In genomic region chr11:74529803-74530202, GRCm38 (mm10) we compare ENCODE assay signal across 9 mouse cellular contexts.
DNase-seq lines count a peak whose midpoint lies in the region; ATAC-seq and TF ChIP-seq lines count a peak whose summit lies in the region.
"Had no signal": no experiment of that assay in that cellular context is flagged by ENCODE, and none has a peak within 500 bp of the region (broad histone marks: within the 10 kb centered on the region; RNA-seq: fewer than 3 reads in every experiment).

No protein-coding gene starts in this region.

- H3K36me3 ChIP-seq in forebrain, postnatal 0 days (ENCODE audit: insufficient read depth): no peaks in the 10 kb centered on the region
- H3K36me3 ChIP-seq in forebrain, embryonic 14.5 days (ENCODE audit: control insufficient read depth, insufficient read depth, low read length): no peaks in the 10 kb centered on the region
- H3K36me3 ChIP-seq in MEL (ENCODE audit: control insufficient read depth in 1 of 2, insufficient read depth in 2 of 2, low read length in 2 of 2): peaks cover 0 to 4% of the 10 kb centered on the region in 2 experiments; a peak in 1 of 4 replicates
- H3K36me3 ChIP-seq in liver, embryonic 14.5 days (replicated peaks; ENCODE audit: control insufficient read depth, insufficient read depth, low read depth): no peaks in the 10 kb centered on the region

- no peak overlapping the region for H3K27ac ChIP-seq in forebrain, postnatal 0 days (ENCODE audit: low read depth, low read length)
- no peak overlapping the region for H3K27ac ChIP-seq in forebrain, embryonic 14.5 days (ENCODE audit: low read depth, low read length)
- H3K27ac ChIP-seq in MEL (ENCODE audit: control insufficient read depth, low read depth, low read length): no peak overlapping the region
- H3K27ac ChIP-seq in liver, embryonic 14.5 days: no peak overlapping the region

- no peak overlapping the region for H3K4me2 ChIP-seq in forebrain, postnatal 0 days (ENCODE audit: low read depth)
- no peak overlapping the region for H3K4me2 ChIP-seq in forebrain, embryonic 14.5 days (ENCODE audit: low read length)
- H3K4me2 ChIP-seq in liver, embryonic 14.5 days (ENCODE audit: low read depth): no peak overlapping the region

- no peaks in the 10 kb centered on the region for H3K79me2 ChIP-seq in MEL (ENCODE audit: control insufficient read depth, insufficient read depth, low read length, poor library complexity)

- H3K27me3 ChIP-seq in forebrain, postnatal 0 days (ENCODE audit: insufficient read depth, low read length): no peaks in the 10 kb centered on the region; the same call in 1 of the 2 replicates
- no peaks in the 10 kb centered on the region for H3K27me3 ChIP-seq in forebrain, embryonic 14.5 days (replicated peaks; ENCODE audit: control insufficient read depth, insufficient read depth, low read length)
- H3K27me3 ChIP-seq in MEL (ENCODE audit: control insufficient read depth in 1 of 2, insufficient read depth in 2 of 2, low read length in 2 of 2): no peaks in the 10 kb centered on the region
- peaks cover 4% of the 10 kb centered on the region; the same call in 1 of the 2 replicates for H3K27me3 ChIP-seq in liver, embryonic 14.5 days (ENCODE audit: control insufficient read depth, insufficient read depth, low read length)

- 57% methylated on average over 4 of the region's 4 CpGs for WGBS in forebrain, postnatal 0 days
- WGBS in forebrain, embryonic 14.5 days: 54% methylated on average over 4 of the region's 4 CpGs
- WGBS in lung, adult 2 months: 65% methylated on average over 4 of the region's 4 CpGs
- WGBS in liver, embryonic 14.5 days (ENCODE audit: insufficient replicate concordance): 52% methylated on average over 4 of the region's 4 CpGs

- TF ChIP-seq EP300 in MEL (IDR thresholded peaks at IDR 0.05; ENCODE audit: low read depth in 1 of 2, low read length in 2 of 2): no peak
- TF ChIP-seq EP300 in liver, embryonic 14.5 days (IDR thresholded peaks at IDR 0.05; ENCODE audit: low read depth): no peak

- no peaks in the 10 kb centered on the region for H3K9me3 ChIP-seq in forebrain, postnatal 0 days (ENCODE audit: low read length)
- no peaks in the 10 kb centered on the region for H3K9me3 ChIP-seq in forebrain, embryonic 14.5 days (replicated peaks; ENCODE audit: control insufficient read depth, low read length)
- H3K9me3 ChIP-seq in MEL (replicated peaks; ENCODE audit: insufficient read depth, low read length): no peaks in the 10 kb centered on the region
- H3K9me3 ChIP-seq in liver, embryonic 14.5 days (ENCODE audit: control insufficient read depth, low read length): no peaks in the 10 kb centered on the region

- no peak for TF ChIP-seq POLR2A in lung, adult 2 months (IDR thresholded peaks at IDR 0.05; ENCODE audit: borderline replicate concordance, extremely low read depth, low read depth, low read length)
- TF ChIP-seq POLR2A in MEL (IDR thresholded peaks at IDR 0.05; ENCODE audit: control insufficient read depth in 1 of 2, insufficient read depth in 1 of 2, low read depth in 1 of 2, low read length in 2 of 2, poor library complexity in 1 of 2): no peak

- no peak overlapping the region for H3K9ac ChIP-seq in forebrain, postnatal 0 days
- H3K9ac ChIP-seq in forebrain, embryonic 14.5 days (ENCODE audit: low read length): no peak overlapping the region
- H3K9ac ChIP-seq in MEL (ENCODE audit: control insufficient read depth, low read depth, low read length, poor library complexity, severe bottlenecking): no peak overlapping the region
- H3K9ac ChIP-seq in liver, embryonic 14.5 days (replicated peaks): no peak overlapping the region

- peak; percentile 63 for DNase-seq in forebrain, postnatal 0 days
- no peak for DNase-seq in forebrain, embryonic 14.5 days (ENCODE audit: low spot score)
- no peak for DNase-seq in lung, adult 2 months
- no peak for DNase-seq in lung, postnatal 36 days
- DNase-seq in MEL (ENCODE audit: low read depth, low spot score): peak; percentile 68
- DNase-seq in liver, embryonic 14.5 days (ENCODE audit: low read depth in 3 of 3, low spot score in 3 of 3): no peak
- DNase-seq in urinary bladder, postnatal 25 days (ENCODE audit: low spot score): no peak
- DNase-seq in heart, adult 11 months: no peak

- TF ChIP-seq RAD21 in MEL (IDR thresholded peaks at IDR 0.05; ENCODE audit: low read depth, low read length): peak; percentile 55

- no peak overlapping the region for H3K4me3 ChIP-seq in forebrain, postnatal 0 days (ENCODE audit: low read depth, low read length)
- no peak overlapping the region for H3K4me3 ChIP-seq in forebrain, embryonic 14.5 days (ENCODE audit: low read depth, low read length)
- H3K4me3 ChIP-seq in lung, adult 2 months (replicated peaks; ENCODE audit: extremely low read depth, low read depth, low read length): no peak overlapping the region
- H3K4me3 ChIP-seq in MEL (ENCODE audit: control insufficient read depth in 1 of 2, insufficient read depth in 1 of 2, low read depth in 2 of 2, low read length in 2 of 2): no peak overlapping the region
- no peak overlapping the region for H3K4me3 ChIP-seq in liver, embryonic 14.5 days (ENCODE audit: insufficient read depth in 1 of 2, low read depth in 2 of 2, low read length in 2 of 2)
- H3K4me3 ChIP-seq: myocyte had no signal

- H3K4me1 ChIP-seq in forebrain, postnatal 0 days (ENCODE audit: insufficient read depth): peaks cover 6% of the 10 kb centered on the region; the same call in 1 of the 2 replicates
- H3K4me1 ChIP-seq in forebrain, embryonic 14.5 days (ENCODE audit: control insufficient read depth, insufficient read depth, low read length): no peaks in the 10 kb centered on the region; the same call in 1 of the 2 replicates
- no peaks in the 10 kb centered on the region for H3K4me1 ChIP-seq in lung, adult 2 months (ENCODE audit: control insufficient read depth, insufficient read depth, low read length)
- peaks cover 6 to 7% of the 10 kb centered on the region in 2 experiments; a peak in 1 of 4 replicates for H3K4me1 ChIP-seq in MEL (ENCODE audit: control insufficient read depth in 1 of 2, insufficient read depth in 2 of 2, low read length in 2 of 2)
- H3K4me1 ChIP-seq in liver, embryonic 14.5 days (replicated peaks; ENCODE audit: control insufficient read depth in 2 of 2, insufficient read depth in 2 of 2, low read length in 1 of 2): peaks cover 0 to 4% of the 10 kb centered on the region in 2 experiments; a peak in 1 of 4 replicates

- no peak for ATAC-seq in forebrain, postnatal 0 days
- no peak for ATAC-seq in forebrain, embryonic 14.5 days
- no peak for ATAC-seq in liver, embryonic 14.5 days (ENCODE audit: insufficient read depth)

- TF ChIP-seq CTCF in forebrain, postnatal 0 days (IDR thresholded peaks at IDR 0.05; ENCODE audit: low read depth): peak; percentile 72
- peak; percentile 43; the same call in 1 of the 2 replicates for TF ChIP-seq CTCF in lung, adult 2 months (IDR thresholded peaks at IDR 0.05; ENCODE audit: insufficient read depth, low read length)
- TF ChIP-seq CTCF in MEL (IDR thresholded peaks at IDR 0.05 in 2 of 3, conservative IDR thresholded peaks at IDR 0.05 in 1 of 3; ENCODE audit: control insufficient read depth in 1 of 3, insufficient read depth in 1 of 3, low read depth in 2 of 3, low read length in 3 of 3, poor library complexity in 1 of 3, severe bottlenecking in 1 of 3): peak; percentile 58 to 75 (median 71)
- peak; percentile 67 for TF ChIP-seq CTCF in liver, embryonic 14.5 days (IDR thresholded peaks at IDR 0.05; ENCODE audit: low read depth)

TF ChIP-seq in MEL, 35 proteins besides CTCF, POLR2A, EP300 and RAD21:
- TF ChIP-seq JUND (IDR thresholded peaks at IDR 0.05; ENCODE audit: low read depth, low read length): no peak
- TF ChIP-seq SMC3 (IDR thresholded peaks at IDR 0.05; ENCODE audit: low read depth, low read length): peak; percentile 69
- TF ChIP-seq ZC3H11A (IDR thresholded peaks at IDR 0.05; ENCODE audit: low read depth, low read length): peak; percentile 36; the same call in 1 of the 2 replicates

Comparison
In these comparisons a context has a peak if more than half of its experiments do, and no peak if none do; other contexts are left out.
1. DNase-seq: peak in forebrain, postnatal 0 days (single experiment) and MEL (single experiment); none in forebrain, embryonic 14.5 days (single experiment), lung, adult 2 months (single experiment), lung, postnatal 36 days (single experiment), liver, embryonic 14.5 days (0 of 3), urinary bladder, postnatal 25 days (single experiment) and heart, adult 11 months (single experiment).
2. Peak in every context shown above with its lines, with median percentiles within 50 percentile points of each other: CTCF ChIP-seq.